Mouse (Mus musculus) pancreas, adult 10 weeks (tissue): ENCODE measurements around the gene Bcl2. TPM values are rescaled to one million over a fixed set of nuclear protein-coding genes. Genes with fewer than 3 reads are reported as not detected.

Experiments used
- polyA plus RNA-seq: library from polyadenylated mRNA; stranded (reverse); fragments of 350-450 nt; fragmentation: Illumina TruSeq; extraction: RNeasy Lipid Tissue Mini Kit (QIAGEN cat#74804); gene quantifications from one replicate; pipeline ENCODE4 v1.2.3, GENCODE M21; 2015; ENCODE audit warnings: low read depth, low replicate concordance; ENCODE audit not compliant: insufficient read depth

Gene Bcl2
- 2.1 TPM for polyA plus RNA-seq

GRCm38 (mm10) chr1:106713621-106714529 lies at the start of gene Bcl2:
Gene Bcl2, minus strand, starts transcription at chr1:106714274.

DNA sequence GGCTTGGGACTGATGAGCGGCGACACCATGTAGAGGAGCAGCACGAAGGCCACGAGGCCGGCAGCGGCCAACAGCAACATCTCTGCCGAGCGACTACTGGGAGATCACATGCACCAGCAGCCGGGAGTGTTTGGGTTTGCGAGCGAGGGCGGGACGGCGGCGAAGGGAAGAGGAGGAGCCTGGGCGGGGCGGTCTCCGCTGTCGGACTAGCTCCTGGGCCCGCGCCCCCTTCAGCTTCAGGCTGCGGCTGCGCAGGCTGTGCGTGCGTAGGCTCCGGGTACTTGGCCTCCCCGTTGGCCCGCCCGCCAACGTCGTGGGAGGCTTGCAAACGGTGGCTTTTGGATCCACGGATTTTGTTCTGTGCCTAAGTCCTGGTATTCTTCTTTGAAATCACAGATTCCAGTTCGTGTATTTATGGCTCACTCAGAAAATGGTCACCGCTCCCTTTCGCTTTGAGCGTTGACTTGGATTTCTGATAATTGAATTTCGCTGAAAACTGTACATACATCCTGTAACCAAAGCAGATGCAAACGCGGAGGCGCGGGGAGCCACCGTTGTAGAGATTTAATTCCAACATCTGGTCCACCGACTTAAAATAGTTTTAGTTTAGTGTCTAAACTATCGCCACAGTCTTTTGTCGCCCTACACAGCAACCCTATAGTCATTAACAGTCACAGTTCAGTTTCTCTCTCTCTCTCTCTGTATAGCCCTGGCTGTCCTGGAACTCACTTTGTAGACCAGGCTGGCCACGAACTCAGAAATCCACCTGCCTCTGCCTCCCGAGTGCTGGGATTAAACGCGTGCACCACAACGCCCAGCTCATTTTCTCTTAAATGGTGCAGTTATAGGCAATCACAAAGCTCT lies 45.7 kb upstream of the Bcl2 start, which contains the start of gene Kdsr:
Gene Kdsr (minus strand): TSS at position 156 of the 864 bp plus-strand sequence.

Other genes with a start within 250 kb of the Bcl2 start
- 3.3 TPM for gene Kdsr, start 45.5 kb upstream of the Bcl2 start, polyA plus RNA-seq
- gene Vps4b, start 82.5 kb upstream of the Bcl2 start, polyA plus RNA-seq, result 6.8 TPM
- not detected for gene Serpinb5, start 146.9 kb upstream of the Bcl2 start, polyA plus RNA-seq
- gene Serpinb12, start 220.2 kb upstream of the Bcl2 start, polyA plus RNA-seq, result not detected